Mouse (Mus musculus) induced T-regulatory cell, adult 2 months (primary cell): Measurements from ENCODE around the gene Nadk2.
A peak's percentile ranks its signal among the peaks of the same experiment; 100 is the strongest.

Experiments
- DNase-seq: peaks from one replicate; pipeline ENCODE4 v3.0.0-alpha.2; 2012; ENCODE audit warnings: low read depth

Nadk2 gene

DNA sequence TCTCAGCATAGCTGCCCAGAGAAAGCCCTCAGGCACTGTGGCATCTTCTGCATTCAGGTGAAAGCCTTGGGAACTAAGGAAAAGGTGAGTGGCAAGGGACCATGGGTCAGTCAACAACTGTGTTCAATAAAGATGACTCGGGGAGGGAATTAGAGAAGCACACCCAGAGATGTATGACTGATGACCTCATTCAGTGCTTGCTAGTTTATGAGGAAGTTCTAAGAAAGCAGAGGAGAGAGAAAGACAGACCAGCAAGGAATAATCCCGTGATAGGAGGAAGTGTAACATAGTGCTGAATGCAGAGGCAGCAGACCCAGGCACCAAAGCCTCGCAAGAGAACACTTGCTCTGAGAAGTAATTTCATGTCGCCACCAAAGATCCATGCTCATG is 60.4 kb downstream of the Nadk2 start:
- DNase-seq = no peak

DNA sequence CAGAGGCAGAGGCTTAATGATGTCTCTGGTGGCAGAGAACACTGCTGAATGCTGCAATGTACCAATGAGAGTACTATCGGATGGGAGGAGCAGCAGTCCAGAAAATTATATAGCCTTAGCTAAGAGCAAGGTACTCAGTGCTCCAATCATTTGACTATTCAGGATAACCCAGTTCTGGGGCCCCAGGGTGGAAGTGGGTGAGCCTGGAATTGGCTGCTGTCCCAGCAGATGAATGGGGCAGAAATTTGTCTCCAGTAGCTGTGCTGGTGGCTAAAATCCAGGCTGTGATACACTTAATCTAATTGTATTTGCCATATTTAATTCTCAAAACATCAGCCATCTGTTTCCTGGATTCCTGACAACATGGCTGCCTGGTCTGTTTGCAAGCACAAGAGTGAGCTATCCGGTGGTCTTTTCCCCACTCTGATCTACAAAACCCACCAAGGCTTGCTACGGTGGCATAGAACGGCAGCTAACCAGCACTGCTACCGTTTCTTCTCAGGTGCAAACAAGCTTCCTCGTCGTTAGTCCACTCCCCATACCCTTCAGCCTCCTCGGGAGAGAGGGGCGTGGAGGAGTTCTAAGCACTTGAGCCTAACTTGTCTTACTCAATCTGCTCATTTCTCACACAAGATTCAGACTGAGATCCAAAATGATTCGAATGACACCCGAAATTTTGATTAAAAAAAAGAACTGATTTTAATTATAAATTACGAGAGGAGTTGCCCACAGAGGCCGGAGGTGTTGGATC is 61.8 kb downstream of the Nadk2 start:
- DNase-seq = no peak

DNA sequence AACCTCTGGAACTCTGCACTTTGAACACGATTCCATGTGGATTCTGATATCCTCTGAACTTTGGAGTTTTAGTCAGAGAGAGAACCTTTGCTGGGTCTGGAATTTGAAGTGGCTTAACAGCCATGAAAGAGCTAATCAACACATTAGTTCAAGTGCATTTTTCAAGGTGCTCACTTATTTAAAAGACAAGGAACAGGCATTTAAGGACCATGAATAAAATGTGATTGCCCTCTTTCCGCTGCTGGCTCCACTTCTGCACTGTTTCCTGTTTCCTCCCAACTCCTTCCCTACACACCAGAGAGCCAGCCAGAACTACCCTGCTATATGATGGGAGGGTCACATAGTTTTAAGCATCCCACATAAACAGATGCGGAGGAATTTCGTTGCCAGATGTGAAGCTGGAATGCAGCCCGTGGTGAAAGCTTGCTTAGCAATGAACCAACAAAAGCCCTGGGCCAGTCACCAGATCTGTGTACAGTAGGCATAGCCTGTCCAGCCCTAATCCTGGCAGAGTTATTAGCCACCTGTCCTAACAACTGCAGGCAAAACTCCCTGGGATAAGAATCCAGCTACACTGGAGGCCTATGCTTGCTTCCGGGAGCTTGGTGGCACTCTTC is 63.9 kb downstream of the Nadk2 start:
- DNase-seq = no peak

DNA sequence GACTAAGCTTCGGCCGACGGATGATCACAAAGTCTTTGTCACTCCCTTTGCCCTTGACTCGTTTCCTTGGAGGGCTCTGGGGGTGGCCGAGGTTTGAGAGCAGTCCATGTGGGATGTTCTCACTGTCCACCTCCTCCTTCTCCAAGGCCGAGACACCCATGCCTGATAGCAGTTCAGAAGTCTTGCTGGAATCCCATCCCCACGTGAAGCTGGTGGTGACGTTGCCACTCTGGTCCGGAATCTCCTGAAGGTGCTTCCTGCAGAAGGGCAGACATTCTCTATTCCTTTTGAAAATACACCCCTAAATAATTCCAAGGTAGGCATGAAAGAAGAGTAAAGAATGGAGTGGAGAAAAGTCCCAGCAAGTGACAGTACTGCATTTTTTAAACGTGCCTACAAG is 68.4 kb downstream of the Nadk2 start:
- no peak for DNase-seq

DNA sequence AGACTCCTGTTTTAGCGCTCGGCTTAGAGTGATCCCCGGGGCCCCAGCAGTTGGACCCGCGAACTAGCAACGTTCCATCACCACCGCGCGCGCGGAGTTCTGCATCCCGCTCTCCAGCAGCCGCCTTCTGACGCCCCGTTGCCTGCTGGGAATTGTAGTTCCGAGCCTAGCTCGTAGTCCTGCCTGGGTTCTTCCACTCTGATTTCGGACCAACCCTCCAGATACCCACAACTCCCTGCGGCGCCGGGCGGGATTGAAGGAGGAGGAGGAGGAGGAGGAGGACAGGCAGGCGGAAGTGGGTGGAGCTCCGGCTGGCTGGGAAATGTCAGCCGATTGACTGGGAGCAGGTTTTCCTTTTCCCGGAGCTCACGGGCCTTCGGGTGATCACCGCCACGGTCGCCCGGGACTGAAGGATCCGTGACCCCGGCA is 69.2 kb downstream of the Nadk2 start, which contains the start of gene Lmbrd2:
Gene Lmbrd2, plus strand, starts transcription at position 299 of the 429 bp plus-strand sequence.
- peak; percentile 97 for DNase-seq

DNA sequence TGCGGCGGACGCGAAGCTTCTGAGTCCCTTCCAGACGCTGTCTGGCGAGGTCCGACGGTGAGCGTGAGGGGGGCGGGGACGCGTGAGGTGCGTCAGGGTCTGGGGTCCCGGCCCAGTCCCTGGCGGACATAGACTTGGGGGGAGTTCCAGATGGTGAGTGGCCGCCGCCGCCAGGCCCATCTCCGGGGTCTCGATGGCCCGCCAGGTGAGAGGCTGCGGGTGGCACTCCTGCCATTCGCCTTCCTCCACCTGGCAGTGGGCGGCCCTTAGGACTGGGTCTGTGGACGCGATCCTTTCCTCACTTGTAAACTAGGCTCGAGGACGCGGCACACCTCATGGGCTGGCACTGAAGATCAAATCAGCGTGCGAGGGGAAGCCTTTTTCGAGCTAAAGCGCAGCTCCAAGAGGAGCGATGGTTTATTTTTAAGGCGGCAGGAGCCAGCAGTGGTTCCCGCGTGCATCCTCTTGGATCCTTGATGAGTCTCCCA is 69.7 kb downstream of the Nadk2 start:
- peak; percentile 71 for DNase-seq

DNA sequence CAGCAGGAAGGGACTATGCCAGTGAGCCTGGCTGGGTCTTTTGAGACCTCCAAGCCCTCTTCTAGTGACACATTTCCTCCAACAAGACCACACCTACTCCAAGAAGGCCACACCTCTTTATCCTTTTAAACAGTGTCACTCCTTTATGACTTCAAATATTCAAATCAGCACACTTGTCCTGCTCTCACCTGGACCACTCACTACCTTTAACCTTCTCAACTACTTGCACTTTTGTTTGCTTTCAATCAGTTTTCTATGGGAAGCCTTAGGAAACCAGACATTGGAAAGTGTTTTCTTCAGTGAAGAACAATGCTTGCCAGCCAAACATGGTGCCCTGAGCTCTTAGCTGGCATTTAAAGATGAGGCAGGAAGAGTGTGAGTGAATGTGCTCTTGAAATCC is 84.3 kb downstream of the Nadk2 start, which contains the start of gene Skp2:
Gene Skp2, minus strand, starts transcription at position 101 of the 400 bp plus-strand sequence.
- no peak for DNase-seq
